Mouse (Mus musculus) testis, adult 2 months (tissue): ENCODE data around the gene Guca2a. TPM values are rescaled to one million over a fixed set of nuclear protein-coding genes. Genes with fewer than 3 reads are reported as not detected.

Experiments used
- H3K27ac ChIP-seq: fragments of 200-500 bp; 2 replicates; pipeline ENCODE4 v1.5.1; 2012; ENCODE audit warnings: low read depth, low read length; ENCODE audit not compliant: control insufficient read depth, insufficient read depth
- H3K27me3 ChIP-seq: fragments of 200-500 bp; 2 replicates; pipeline ENCODE4 v1.6.1; 2012; ENCODE audit warnings: mild to moderate bottlenecking, low read length, moderate library complexity; ENCODE audit not compliant: control insufficient read depth, insufficient read depth
- H3K36me3 ChIP-seq: fragments of 200-500 bp; 2 replicates; pipeline ENCODE4 v1.6.1; 2012; ENCODE audit warnings: mild to moderate bottlenecking, low read length; ENCODE audit not compliant: control insufficient read depth, insufficient read depth
- H3K4me1 ChIP-seq: fragments of 200-500 bp; 2 replicates; pipeline ENCODE4 v1.6.1; 2012; ENCODE audit warnings: low read length; ENCODE audit not compliant: control insufficient read depth, insufficient read depth
- H3K4me3 ChIP-seq: fragments of 200-500 bp; 2 replicates; pipeline ENCODE4 v1.5.1; 2012; ENCODE audit warnings: low read depth, mild to moderate bottlenecking, low read length, moderate library complexity, mixed read lengths; ENCODE audit not compliant: control insufficient read depth
- CTCF ChIP-seq: fragments of 200-500 bp; IDR thresholded peaks from 2 replicates; pipeline ENCODE4 v1.5.1; 2012; ENCODE audit warnings: low read depth, mild to moderate bottlenecking, inconsistent platforms, low read length, moderate library complexity; ENCODE audit not compliant: control insufficient read depth, insufficient read depth, insufficient replicate concordance
- POLR2A ChIP-seq: fragments of 200-500 bp; IDR thresholded peaks from 2 replicates; pipeline ENCODE4 v1.6.1; 2012; ENCODE audit warnings: low read depth, mild to moderate bottlenecking, inconsistent platforms, low read length, moderate library complexity; ENCODE audit not compliant: control insufficient read depth
- polyA plus RNA-seq: library from polyadenylated mRNA; depleted of rRNA; stranded (reverse); fragments of >200 nt; gene quantifications from 2 replicates; pipeline ENCODE4 v1.2.3, GENCODE M21; 2012

Gene Guca2a
- polyA plus RNA-seq, 1 experiment: 0.78 TPM

GRCm38 (mm10) chr4:119665166-119665565, 27.7 kb downstream of the Guca2a start:
- Histone ChIP-seq H3K36me3 (no peaks in the 10 kb centered on the region), H3K27ac (no peak overlapping the region), H3K4me3 (no peak overlapping the region), H3K4me1 (no peaks in the 10 kb centered on the region), H3K27me3 (no peaks in the 10 kb centered on the region)
- no peak for TF ChIP-seq CTCF
- TF ChIP-seq POLR2A: no peak

GRCm38 (mm10) chr4:119666116-119666515, 28.6 kb downstream of the Guca2a start:
- peak overlapping the region; percentile 45; the same call in 1 of the 2 replicates for H3K27ac ChIP-seq
- no peaks in the 10 kb centered on the region for H3K27me3 ChIP-seq
- no peaks in the 10 kb centered on the region for H3K4me1 ChIP-seq
- TF ChIP-seq CTCF (no peak), POLR2A (no peak)
- H3K4me3 ChIP-seq: no peak overlapping the region
- H3K36me3 ChIP-seq: no peaks in the 10 kb centered on the region

- H3K4me1 ChIP-seq: no peaks in the 10 kb centered on the region
- H3K27me3 ChIP-seq: no peaks in the 10 kb centered on the region
- H3K27ac ChIP-seq: no peak overlapping the region
- peak overlapping the region; percentile 59 for H3K4me3 ChIP-seq
- H3K36me3 ChIP-seq: no peaks in the 10 kb centered on the region
- TF ChIP-seq POLR2A (no peak), CTCF (peak; percentile 82; the same call in 1 of the 2 replicates)
Measured at GRCm38 (mm10) chr4:119667454-119667853, 29.9 kb downstream of the Guca2a start.

GRCm38 (mm10) chr4:119668185-119668584, 30.7 kb downstream of the Guca2a start:
- Histone ChIP-seq H3K27me3 (no peaks in the 10 kb centered on the region), H3K4me1 (no peaks in the 10 kb centered on the region), H3K36me3 (no peaks in the 10 kb centered on the region), H3K4me3 (no peak overlapping the region; the same call in 1 of the 2 replicates), H3K27ac (no peak overlapping the region)
- TF ChIP-seq POLR2A (no peak), CTCF (no peak)

DNA sequence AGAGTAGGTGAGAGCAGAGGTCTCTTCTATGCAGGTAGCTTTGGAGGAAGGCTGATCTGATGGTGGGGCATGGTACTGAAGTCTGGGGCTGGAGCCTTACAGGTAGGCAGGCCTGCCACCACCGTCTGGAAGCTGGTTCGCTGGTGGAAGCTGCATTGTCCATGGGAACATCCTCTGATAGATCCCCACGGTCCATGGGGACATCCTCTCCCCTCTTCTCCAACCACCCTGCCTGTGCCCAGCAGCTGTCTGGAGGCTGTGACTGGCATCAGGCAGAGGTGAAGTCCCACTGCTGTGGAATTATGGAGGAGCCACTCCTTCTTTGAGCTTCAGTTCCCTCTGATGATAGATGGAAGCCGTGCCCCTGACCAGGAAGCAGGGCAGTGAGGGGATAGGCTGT, 31.1 kb downstream of the Guca2a start:
- Histone ChIP-seq H3K27ac (no peak overlapping the region), H3K4me1 (no peaks in the 10 kb centered on the region), H3K4me3 (no peak overlapping the region), H3K36me3 (no peaks in the 10 kb centered on the region), H3K27me3 (no peaks in the 10 kb centered on the region)
- TF ChIP-seq CTCF (no peak), POLR2A (no peak)

GRCm38 (mm10) chr4:119669356-119670209, 32.1 kb downstream of the Guca2a start:
- TF ChIP-seq CTCF (no peak), POLR2A (no peak)
- H3K27ac ChIP-seq: no peak overlapping the region
- H3K27me3 ChIP-seq: no peaks in the 10 kb centered on the region
- H3K4me3 ChIP-seq: no peak overlapping the region
- H3K4me1 ChIP-seq: no peaks in the 10 kb centered on the region
- no peaks in the 10 kb centered on the region for H3K36me3 ChIP-seq

DNA sequence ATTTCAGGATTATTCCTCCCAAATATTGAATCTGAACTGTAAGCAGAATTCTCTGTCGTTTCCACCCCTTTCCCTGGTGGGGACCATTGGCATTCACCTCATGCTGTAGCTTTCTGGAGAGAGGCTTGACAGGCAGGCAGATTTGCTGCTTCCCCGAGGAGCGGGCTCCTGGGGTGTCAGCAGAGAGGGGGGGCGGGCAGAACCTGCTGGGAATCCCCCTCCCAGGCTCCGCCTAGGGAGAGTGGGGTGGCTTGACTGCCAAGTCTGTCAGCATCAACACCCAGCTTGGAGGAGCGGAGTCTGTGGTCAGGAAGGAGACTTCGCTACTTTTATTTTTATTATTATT, 32.7 kb downstream of the Guca2a start:
- Histone ChIP-seq H3K4me3 (no peak overlapping the region), H3K27ac (no peak overlapping the region), H3K4me1 (no peaks in the 10 kb centered on the region), H3K36me3 (no peaks in the 10 kb centered on the region), H3K27me3 (no peaks in the 10 kb centered on the region)
- no peak for TF ChIP-seq POLR2A
- TF ChIP-seq CTCF: no peak
